Mouse (Mus musculus) kidney, embryonic 16.5 days (tissue): ENCODE data around the gene Hspa5. TPM values are rescaled to one million over a fixed set of nuclear protein-coding genes. Genes with fewer than 3 reads are reported as not detected.
"Not testable (repeated sequence)": the region's sequence is repeated elsewhere in the genome, so short reads cannot be mapped to it uniquely, and the experiment has no call there.

Experiments
- ATAC-seq: fragments of 200-750 bp; cut with Nextera tagmentation; 2 replicates; pipeline ENCODE4 v1.8.0; 2017; ENCODE audit warnings: moderate TSS enrichment; ENCODE audit not compliant: low FRiP score, low TSS enrichment
- H3K27ac ChIP-seq: fragments of 300-500 bp; sonication (generic); 2 replicates; pipeline ENCODE4 v1.5.1; 2014; ENCODE audit warnings: low read length
- H3K27me3 ChIP-seq: fragments of 300-500 bp; sonication (generic); 2 replicates; pipeline ENCODE4 v1.6.1; 2014; ENCODE audit warnings: low read length, control low read depth, mixed read lengths; ENCODE audit not compliant: insufficient read depth
- H3K36me3 ChIP-seq: fragments of 300-500 bp; sonication (generic); 2 replicates; pipeline ENCODE4 v1.6.1; 2014; ENCODE audit warnings: low read length, control low read depth, mixed read lengths; ENCODE audit not compliant: insufficient read depth
- H3K4me1 ChIP-seq: fragments of 300-500 bp; sonication (generic); 2 replicates; pipeline ENCODE4 v1.6.1; 2014; ENCODE audit warnings: low read length, control low read depth, mixed read lengths; ENCODE audit not compliant: insufficient read depth
- H3K4me2 ChIP-seq: fragments of 300-500 bp; sonication (generic); replicated peaks from 2 replicates; pipeline ENCODE4 v1.6.1; 2014; ENCODE audit warnings: low read depth, low read length
- H3K4me3 ChIP-seq: fragments of 300-500 bp; sonication (generic); 2 replicates; pipeline ENCODE4 v1.5.1; 2014; ENCODE audit warnings: mild to moderate bottlenecking, low read length
- H3K9ac ChIP-seq: fragments of 300-500 bp; sonication (generic); replicated peaks from 2 replicates; pipeline ENCODE4 v1.6.1; 2014; ENCODE audit warnings: low read length
- H3K9me3 ChIP-seq: fragments of 300-500 bp; sonication (generic); 2 replicates; pipeline ENCODE4 v1.6.1; 2016; ENCODE audit warnings: low read length, control low read depth
- WGBS: fragments of 180-500 bp; shearing (Covaris S2); extraction: QIAGEN DNeasy Blood & Tissue Kit; methylation state at CpG from one replicate; pipeline ENCODE4 v1.1.7; 2014; 5-methylcytosine and 5-hydroxymethylcytosine counted together
- polyA plus RNA-seq: library from polyadenylated mRNA; unstranded; fragments of >200 nt; fragmentation: Nextera tagmentation; extraction: Ambion mirVana; gene quantifications from 2 replicates; pipeline ENCODE4 v1.2.1, GENCODE M21; 2015

The Hspa5 gene
- polyA plus RNA-seq, 1 experiment from 2014 or later, result 1,090 TPM

DNA sequence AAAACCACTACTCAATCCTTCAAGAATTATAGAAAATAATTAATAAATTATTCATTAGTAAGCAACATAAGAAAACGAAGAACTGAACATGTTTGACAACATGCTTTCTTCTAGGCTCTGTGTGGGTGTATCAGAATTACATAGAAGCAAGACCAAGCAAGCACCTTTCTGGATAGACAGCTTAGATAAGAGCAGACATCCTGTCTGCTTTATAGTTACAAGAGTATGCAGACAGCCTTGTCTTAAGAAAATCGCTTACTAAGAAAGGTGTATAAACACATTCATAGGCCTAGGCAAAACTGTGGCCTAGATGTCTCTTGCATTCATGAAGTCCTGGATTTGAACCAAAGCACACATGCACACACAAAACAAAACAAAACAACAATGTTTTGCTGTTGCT lies 26.1 kb upstream of the Hspa5 start:
- Histone ChIP-seq H3K27ac (no peak overlapping the region), H3K36me3 (peaks cover 3% of the 10 kb centered on the region; the same call in 1 of the 2 replicates), H3K4me1 (no peaks in the 10 kb centered on the region), H3K4me3 (no peak overlapping the region), H3K9me3 (no peaks in the 10 kb centered on the region), H3K9ac (no peak overlapping the region), H3K27me3 (no peaks in the 10 kb centered on the region), H3K4me2 (no peak overlapping the region)
- ATAC-seq, result no peak
- 91% methylated on average over 2 of the region's 2 CpGs for WGBS

DNA sequence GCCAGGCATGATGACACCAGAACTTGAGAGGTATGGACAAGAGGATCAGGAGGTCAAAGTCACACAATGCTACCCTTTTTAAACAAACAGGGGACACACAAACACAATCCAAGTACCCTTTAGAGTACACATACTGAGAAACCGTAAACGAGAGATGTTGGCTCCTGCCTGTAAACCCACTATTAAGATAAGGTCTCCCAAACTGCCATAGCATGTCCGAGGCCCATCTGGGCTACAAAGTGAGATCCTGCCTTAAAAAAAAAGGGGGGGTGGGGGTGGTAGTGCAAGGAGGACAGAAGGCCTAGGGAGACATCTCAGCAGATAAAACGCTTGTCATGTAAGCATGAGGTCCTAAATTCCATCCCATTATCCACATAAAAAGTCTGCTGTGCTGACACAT lies 23.3 kb upstream of the Hspa5 start:
- H3K4me1 ChIP-seq, result peaks cover 3% of the 10 kb centered on the region; the same call in 1 of the 2 replicates
- WGBS, result 88% methylated on average over 4 of the region's 4 CpGs

DNA sequence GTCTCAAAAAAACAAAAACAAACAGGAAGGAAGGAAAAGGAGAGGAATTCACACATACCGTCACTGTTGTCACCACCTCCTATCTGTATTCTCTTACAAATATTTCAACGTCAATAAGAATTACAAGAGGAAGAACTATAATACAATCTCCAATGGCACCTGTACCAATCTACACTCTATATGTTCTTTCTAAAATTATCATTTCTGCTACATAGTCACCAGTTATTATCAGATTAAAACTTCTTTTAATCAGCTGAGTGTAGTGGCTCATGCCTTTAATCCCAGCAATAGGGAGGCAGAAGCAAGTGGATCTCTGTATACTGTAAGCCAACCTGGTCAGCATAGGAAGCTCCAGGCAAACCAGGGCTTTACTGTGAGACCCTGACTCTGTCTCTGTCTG lies 21.5 kb upstream of the Hspa5 start:
- 74% methylated on average over 2 of the region's 2 CpGs for WGBS
- H3K27me3 ChIP-seq, result no peaks in the 10 kb centered on the region
- no peak for ATAC-seq

More for the DNA sequence above, 23.3 kb upstream of the Hspa5 start:
- H3K4me3 ChIP-seq, result no peak overlapping the region
- H3K9ac ChIP-seq, result no peak overlapping the region
- H3K36me3 ChIP-seq, result peaks cover 3% of the 10 kb centered on the region; the same call in 1 of the 2 replicates
- no peak overlapping the region for H3K4me2 ChIP-seq
- H3K9me3 ChIP-seq, result no peaks in the 10 kb centered on the region
- H3K27me3 ChIP-seq, result no peaks in the 10 kb centered on the region
- no peak for ATAC-seq
- H3K27ac ChIP-seq, result no peak overlapping the region

DNA sequence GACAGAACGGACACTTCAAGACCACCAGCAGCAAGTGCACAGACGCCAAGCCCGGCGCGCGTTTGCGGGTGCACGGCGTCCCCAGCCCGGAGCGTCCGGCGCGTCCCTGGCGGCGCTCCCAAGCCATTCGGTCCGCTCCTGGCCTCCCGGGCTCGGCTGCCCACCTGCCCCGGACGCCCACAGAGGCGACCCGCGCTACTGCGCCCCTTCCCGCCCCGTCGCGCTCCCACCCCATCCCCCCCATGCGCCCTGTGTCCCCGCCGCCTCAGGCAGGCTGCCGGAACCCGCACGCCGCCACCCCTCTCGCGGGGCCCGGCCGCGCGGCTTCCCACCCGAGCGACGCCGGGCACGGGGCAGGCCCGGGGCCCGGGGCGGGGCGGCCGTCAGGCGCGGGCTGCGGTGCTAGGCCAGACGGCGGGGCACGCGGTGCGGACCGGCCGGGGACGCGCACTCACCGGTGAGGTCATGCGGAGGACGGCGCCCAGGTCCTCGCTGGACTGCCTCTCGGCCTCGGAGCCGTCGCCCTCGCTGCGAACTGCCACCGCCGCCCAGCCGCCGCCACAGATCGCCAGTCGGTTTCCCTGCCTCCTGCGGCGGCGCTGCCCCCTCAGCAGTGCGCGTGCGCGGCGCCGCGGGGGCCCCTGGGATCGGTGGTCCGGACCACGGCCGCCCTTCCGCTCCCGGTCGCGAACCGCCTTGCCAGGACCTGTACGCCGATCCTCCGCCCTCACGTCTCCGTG lies 17.8 kb upstream of the Hspa5 start:
- no peaks in the 10 kb centered on the region for H3K36me3 ChIP-seq
- peak overlapping the region; percentile 93 for H3K27ac ChIP-seq
- peak overlapping the region; percentile 91 for H3K4me3 ChIP-seq
- H3K4me2 ChIP-seq, result peak overlapping the region; percentile 79
- H3K27me3 ChIP-seq, result no peaks in the 10 kb centered on the region
- WGBS, result under 1% methylated on average over 82 of the region's 106 CpGs
- H3K9me3 ChIP-seq, result no peaks in the 10 kb centered on the region
- H3K9ac ChIP-seq, result peak overlapping the region; percentile 99
- peak; percentile 97 for ATAC-seq
- peaks cover 10% of the 10 kb centered on the region; the same call in 1 of the 2 replicates for H3K4me1 ChIP-seq

More for the DNA sequence above, 21.5 kb upstream of the Hspa5 start:
- no peaks in the 10 kb centered on the region for H3K9me3 ChIP-seq
- no peaks in the 10 kb centered on the region for H3K36me3 ChIP-seq
- H3K27ac ChIP-seq, result no peak overlapping the region
- no peak overlapping the region for H3K4me3 ChIP-seq
- no peak overlapping the region for H3K4me2 ChIP-seq
- peaks cover 8% of the 10 kb centered on the region; the same call in 1 of the 2 replicates for H3K4me1 ChIP-seq
- H3K9ac ChIP-seq, result no peak overlapping the region

DNA sequence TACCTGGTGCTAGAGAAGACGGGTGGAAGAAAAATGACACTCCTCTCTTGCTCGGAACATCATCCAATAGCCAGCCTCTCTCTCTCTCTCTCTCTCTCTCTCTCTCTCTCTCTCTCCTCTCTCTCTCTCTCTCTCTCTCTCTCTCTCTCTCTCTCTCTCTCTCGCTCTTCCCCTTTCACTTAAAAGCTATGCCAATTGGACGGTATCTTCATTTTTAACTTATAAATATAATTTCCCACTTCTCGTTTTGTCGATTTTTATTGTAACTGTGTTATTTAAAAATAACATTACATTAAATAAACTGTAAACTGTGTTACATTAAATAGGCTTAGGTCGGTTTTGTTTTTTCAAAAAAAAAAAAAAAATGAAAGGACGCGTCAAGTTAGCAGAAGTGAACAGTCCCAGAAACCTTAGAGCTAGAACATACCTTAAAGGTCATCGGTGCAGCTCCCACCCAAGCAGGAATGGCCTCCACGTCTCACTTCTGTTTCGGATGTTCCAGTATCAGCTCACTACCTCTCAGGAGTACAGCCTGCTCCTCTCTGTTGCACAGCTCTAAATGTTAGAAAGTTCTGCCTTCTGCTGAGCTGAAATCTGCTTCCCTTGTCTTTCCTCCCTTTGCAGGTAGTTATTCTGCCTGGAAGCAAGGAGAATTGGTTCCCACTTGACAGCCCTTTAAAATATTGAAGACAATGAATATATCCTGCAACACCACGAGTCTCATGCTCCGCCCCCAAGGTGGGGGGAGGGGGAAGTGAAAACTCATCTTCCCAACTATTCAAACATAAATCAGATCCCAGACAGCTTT lies 17.0 kb upstream of the Hspa5 start, which contains the start of gene Gapvd1:
Gene Gapvd1, minus strand, starts transcription at position 682 of the 808 bp plus-strand sequence.
- H3K9me3 ChIP-seq, result no peaks in the 10 kb centered on the region
- WGBS, result 1% methylated on average over 14 of the region's 14 CpGs
- peak; percentile 49; the same call in 1 of the 2 replicates for ATAC-seq
- no peaks in the 10 kb centered on the region for H3K27me3 ChIP-seq
- H3K27ac ChIP-seq, result peak within 1 kb of the TSS; percentile 93
- peak within 1 kb of the TSS; percentile 91 for H3K4me3 ChIP-seq
- H3K4me2 ChIP-seq, result peak within 1 kb of the TSS; percentile 79
- H3K36me3 ChIP-seq, result no peaks in the 10 kb centered on the region
- peak within 1 kb of the TSS; percentile 99 for H3K9ac ChIP-seq
- peaks cover 10% of the 10 kb centered on the region; the same call in 1 of the 2 replicates for H3K4me1 ChIP-seq

DNA sequence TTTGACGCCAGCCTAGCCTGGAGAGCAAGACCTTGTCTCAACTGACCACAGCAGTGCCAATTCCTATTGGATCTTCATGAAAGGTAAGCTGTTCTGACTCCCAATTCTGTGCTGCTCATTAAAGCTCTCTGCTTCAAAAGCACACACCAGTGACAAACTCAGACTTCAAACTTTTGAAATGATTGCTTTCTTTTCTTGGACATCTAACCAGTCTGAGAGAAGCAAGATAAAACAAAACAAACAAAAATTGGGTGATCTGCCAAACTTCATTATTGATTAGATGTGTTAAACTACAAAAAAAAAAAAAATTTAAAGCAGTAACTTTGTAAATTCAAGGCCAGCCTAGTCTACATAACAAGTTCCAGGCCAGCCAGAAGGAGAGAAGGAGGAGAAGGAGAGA lies 14.4 kb upstream of the Hspa5 start:
- Histone ChIP-seq H3K4me3 (no peak overlapping the region), H3K4me1 (peaks cover 10% of the 10 kb centered on the region; the same call in 1 of the 2 replicates), H3K27ac (no peak overlapping the region), H3K36me3 (no peaks in the 10 kb centered on the region), H3K9me3 (no peaks in the 10 kb centered on the region), H3K27me3 (no peaks in the 10 kb centered on the region), H3K9ac (no peak overlapping the region), H3K4me2 (no peak overlapping the region)
- 59% methylated on average over 1 of the region's 1 CpGs for WGBS
- ATAC-seq, result no peak

DNA sequence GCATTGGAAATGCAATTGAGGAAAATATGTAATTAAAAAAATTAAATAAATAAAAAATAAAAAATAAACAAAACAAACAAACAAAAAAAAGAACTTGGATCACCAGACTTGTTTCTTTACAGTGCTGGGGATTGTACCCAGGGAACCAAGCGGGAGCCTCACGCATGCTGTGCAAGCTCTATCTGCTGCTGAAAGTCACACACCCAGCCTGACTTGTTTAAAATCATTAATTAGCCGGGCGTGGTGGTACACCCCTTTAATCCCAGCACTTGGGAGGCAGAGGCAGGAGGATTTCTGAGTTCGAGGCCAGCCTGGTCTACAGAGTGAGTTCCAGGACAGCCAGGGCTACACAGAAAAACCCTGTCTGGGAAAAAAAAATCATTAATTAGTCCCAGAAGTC lies 10.5 kb upstream of the Hspa5 start:
- not testable (repeated sequence) for H3K9me3 ChIP-seq, H3K27me3 ChIP-seq, H3K4me3 ChIP-seq, H3K27ac ChIP-seq, H3K4me2 ChIP-seq, ATAC-seq, H3K4me1 ChIP-seq, H3K36me3 ChIP-seq, H3K9ac ChIP-seq
- 90% methylated on average over 5 of the region's 5 CpGs for WGBS

DNA sequence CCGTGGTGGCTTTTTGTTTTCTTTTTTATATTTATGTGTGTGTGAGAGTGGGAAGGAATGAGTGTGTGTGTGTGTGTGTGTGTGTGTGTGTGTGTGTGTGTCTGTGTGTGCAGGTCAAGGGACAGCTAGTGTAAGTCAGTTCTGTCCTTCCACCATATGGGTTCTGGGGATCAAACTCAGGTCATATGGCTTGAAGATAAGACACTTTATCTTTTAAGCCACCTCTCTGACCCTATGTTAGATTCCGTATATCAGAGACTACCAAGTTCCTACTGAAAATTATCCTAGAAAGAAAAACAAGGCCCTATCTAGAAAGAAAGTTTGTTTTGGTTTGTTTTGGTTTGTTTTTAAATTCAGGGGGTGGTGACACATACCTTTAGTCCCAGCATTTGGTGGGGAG lies 9.6 kb upstream of the Hspa5 start:
- 80% methylated on average over 2 of the region's 2 CpGs for WGBS
- ATAC-seq, result no peak

DNA sequence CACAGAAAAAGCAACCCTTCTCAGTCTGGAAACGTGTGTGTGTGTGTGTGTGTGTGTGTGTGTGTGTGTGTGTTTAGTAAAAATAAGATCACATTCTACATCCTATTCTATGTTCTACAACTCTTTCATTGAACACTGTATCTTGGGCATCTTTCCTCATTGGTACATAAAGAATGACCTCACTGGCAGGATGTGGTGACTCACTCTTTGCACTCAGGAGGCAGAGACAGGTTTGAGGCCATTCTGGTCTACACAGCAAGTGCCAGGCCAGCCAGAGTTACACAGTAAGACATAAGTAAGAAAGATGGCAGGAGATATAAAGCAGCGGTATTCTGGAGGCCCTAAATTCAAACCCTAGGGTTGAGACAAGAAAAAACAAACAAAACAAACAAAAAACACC lies 8.9 kb upstream of the Hspa5 start:
- Histone ChIP-seq H3K4me2 (no peak overlapping the region), H3K4me3 (no peak overlapping the region), H3K27ac (no peak overlapping the region), H3K36me3 (no peaks in the 10 kb centered on the region), H3K9ac (no peak overlapping the region), H3K9me3 (no peaks in the 10 kb centered on the region), H3K4me1 (no peaks in the 10 kb centered on the region), H3K27me3 (no peaks in the 10 kb centered on the region)
- 55% methylated on average over 2 of the region's 2 CpGs for WGBS
- no peak for ATAC-seq

More for the DNA sequence above, 9.6 kb upstream of the Hspa5 start:
- H3K27ac ChIP-seq, result no peak overlapping the region
- no peak overlapping the region for H3K4me3 ChIP-seq
- H3K36me3 ChIP-seq, result no peaks in the 10 kb centered on the region
- H3K9me3 ChIP-seq, result no peaks in the 10 kb centered on the region
- no peaks in the 10 kb centered on the region for H3K4me1 ChIP-seq
- no peaks in the 10 kb centered on the region for H3K27me3 ChIP-seq
- no peak overlapping the region for H3K9ac ChIP-seq
- no peak overlapping the region for H3K4me2 ChIP-seq
